Mouse (Mus musculus) liver, adult 2 months (tissue): ENCODE results near the gene Kcnj4. TPM values are rescaled to one million over a fixed set of nuclear protein-coding genes. Genes with fewer than 3 reads are reported as not detected.
A peak's percentile ranks its signal among the peaks of the same experiment; 100 is the strongest.

Experiments used
- DNase-seq: peaks from one replicate; pipeline ENCODE4 v3.0.0-alpha.2; 2011; ENCODE audit warnings: low read depth, low spot score; ENCODE audit errors: extremely low read depth
- H3K27ac ChIP-seq: fragments of 200-500 bp; replicated peaks from 2 replicates; pipeline ENCODE4 v1.5.1; 2012; ENCODE audit warnings: low read depth, mild to moderate bottlenecking, control low read depth, inconsistent platforms, low read length; ENCODE audit not compliant: insufficient read depth
- H3K27me3 ChIP-seq: fragments of 200-500 bp; 2 replicates; pipeline ENCODE4 v1.6.1; 2012; ENCODE audit warnings: mild to moderate bottlenecking, moderate library complexity, low read length, inconsistent platforms; ENCODE audit not compliant: control insufficient read depth, insufficient read depth
- H3K36me3 ChIP-seq: fragments of 200-500 bp; 2 replicates; pipeline ENCODE4 v1.6.1; 2012; ENCODE audit warnings: low read length, inconsistent platforms; ENCODE audit not compliant: control insufficient read depth, insufficient read depth
- H3K4me1 ChIP-seq: fragments of 200-500 bp; 2 replicates; pipeline ENCODE4 v1.6.1; 2011; ENCODE audit warnings: low read length; ENCODE audit not compliant: control insufficient read depth, insufficient read depth
- H3K4me3 ChIP-seq: fragments of 200-500 bp; 2 replicates; pipeline ENCODE4 v1.5.1; 2011; ENCODE audit warnings: low read depth, mild to moderate bottlenecking, control low read depth, low read length, moderate library complexity; ENCODE audit not compliant: insufficient read depth
- H3K79me2 ChIP-seq: fragments of 200-500 bp; 2 replicates; pipeline ENCODE4 v1.6.1; 2012; ENCODE audit warnings: inconsistent platforms, mild to moderate bottlenecking, low read length, moderate library complexity; ENCODE audit not compliant: control insufficient read depth, insufficient read depth
- H3K9ac ChIP-seq: fragments of 200-500 bp; 2 replicates; pipeline ENCODE4 v1.6.1; 2012; ENCODE audit warnings: low read depth, mild to moderate bottlenecking, control low read depth, inconsistent platforms, low read length
- CTCF ChIP-seq: fragments of 200-500 bp; IDR thresholded peaks from 2 replicates; pipeline ENCODE4 v1.5.1; 2011; ENCODE audit warnings: low read depth, low read length, control low read depth
- POLR2A ChIP-seq: fragments of 200-500 bp; IDR thresholded peaks from 2 replicates; pipeline ENCODE4 v1.6.1; 2011; ENCODE audit warnings: low read length, control low read depth; ENCODE audit not compliant: insufficient read depth; ENCODE audit errors: extremely low read depth
- WGBS: fragments of 180-500 bp; shearing (Covaris S2); methylation state at CpG from one replicate; pipeline ENCODE4 v1.1.7; 2018; 5-methylcytosine and 5-hydroxymethylcytosine counted together
- polyA plus RNA-seq: library from polyadenylated mRNA; depleted of rRNA; stranded (reverse); fragments of >200 nt; gene quantifications from 2 replicates; pipeline ENCODE4 v1.2.3, GENCODE M21; 2012; rRNA removed
- total RNA-seq: library from RNA; depleted of rRNA; stranded (reverse); fragments of >200 nt; gene quantifications from 2 replicates; pipeline ENCODE4 v1.2.3, GENCODE M21; 2014; rRNA removed

Kcnj4 gene
- total and polyA plus RNA-seq, 2 experiments = not detected

- H3K79me2 ChIP-seq = no peaks in the 10 kb centered on the region
- H3K27me3 ChIP-seq = no peaks in the 10 kb centered on the region
- H3K4me1 ChIP-seq = peaks cover 17% of the 10 kb centered on the region
- no peak overlapping the region for H3K9ac ChIP-seq
- peak; percentile 55 for DNase-seq
- peak overlapping the region; percentile 8; the same call in 1 of the 2 replicates for H3K27ac ChIP-seq
- no peaks in the 10 kb centered on the region for H3K36me3 ChIP-seq
- no peak overlapping the region for H3K4me3 ChIP-seq
- TF ChIP-seq CTCF (no peak), POLR2A (no peak)
- 14% methylated on average over 7 of the region's 7 CpGs for WGBS
Measured at GRCm38 (mm10) chr15:79435191-79435671, 69.8 kb downstream of the Kcnj4 start.

Other genes starting within 250 kb of the Kcnj4 start
- 0.20 TPM in 1 of 2 replicates, not detected in the other for gene Baiap2l2, start 219.7 kb downstream of the Kcnj4 start, total RNA-seq
- 0.31 and 0.51 TPM in 2 replicates for gene Baiap2l2, start 219.7 kb downstream of the Kcnj4 start, polyA plus RNA-seq
- gene Pla2g6, start 176.9 kb downstream of the Kcnj4 start, total RNA-seq = 16.3 and 29.3 TPM in 2 replicates
- gene Pla2g6, start 176.9 kb downstream of the Kcnj4 start, polyA plus RNA-seq = 24.5 and 25.1 TPM in 2 replicates
- 8.5 and 10.8 TPM in 2 replicates for gene Maff, start 158.6 kb downstream of the Kcnj4 start, total RNA-seq
- gene Maff, start 158.6 kb downstream of the Kcnj4 start, polyA plus RNA-seq = 0.75 and 0.89 TPM in 2 replicates
- 6.0 and 10.1 TPM in 2 replicates for gene Tmem184b, start 101.7 kb downstream of the Kcnj4 start, total RNA-seq
- gene Tmem184b, start 101.7 kb downstream of the Kcnj4 start, polyA plus RNA-seq = 46.8 and 48.7 TPM in 2 replicates
- 4.3 and 6.8 TPM in 2 replicates for gene Csnk1e, start 49.7 kb downstream of the Kcnj4 start, total RNA-seq
- gene Csnk1e, start 49.7 kb downstream of the Kcnj4 start, polyA plus RNA-seq = 4.7 and 6.6 TPM in 2 replicates
- gene Kdelr3, start 11.2 kb upstream of the Kcnj4 start, total RNA-seq = 0.54 and 0.83 TPM in 2 replicates
- 0.50 and 0.67 TPM in 2 replicates for gene Kdelr3, start 11.2 kb upstream of the Kcnj4 start, polyA plus RNA-seq
- 88.5 and 102 TPM in 2 replicates for gene Ddx17, start 41.5 kb upstream of the Kcnj4 start, total RNA-seq
- 75.3 and 105 TPM in 2 replicates for gene Ddx17, start 41.5 kb upstream of the Kcnj4 start, polyA plus RNA-seq
- 0.09 TPM in 1 of 2 replicates, not detected in the other for gene Dmc1, start 99.9 kb upstream of the Kcnj4 start, total RNA-seq
- not detected in 2 replicates for gene Dmc1, start 99.9 kb upstream of the Kcnj4 start, polyA plus RNA-seq
- gene Fam227a, start 153.7 kb upstream of the Kcnj4 start, total RNA-seq = 0.83 and 1.1 TPM in 2 replicates
- gene Fam227a, start 153.7 kb upstream of the Kcnj4 start, polyA plus RNA-seq = 0.14 and 0.20 TPM in 2 replicates
- gene Cby1, start 154.0 kb upstream of the Kcnj4 start, total RNA-seq = 6.6 and 6.8 TPM in 2 replicates
- gene Cby1, start 154.0 kb upstream of the Kcnj4 start, polyA plus RNA-seq = 3.3 and 4.4 TPM in 2 replicates
- 46.0 and 52.8 TPM in 2 replicates for gene Tomm22, start 165.6 kb upstream of the Kcnj4 start, total RNA-seq
- gene Tomm22, start 165.6 kb upstream of the Kcnj4 start, polyA plus RNA-seq = 22.2 and 23.9 TPM in 2 replicates
- gene Josd1, start 182.7 kb upstream of the Kcnj4 start, total RNA-seq = 19.0 and 25.6 TPM in 2 replicates
- 21.9 and 22.6 TPM in 2 replicates for gene Josd1, start 182.7 kb upstream of the Kcnj4 start, polyA plus RNA-seq
- 8.1 and 8.5 TPM in 2 replicates for gene Gtpbp1, start 185.6 kb upstream of the Kcnj4 start, total RNA-seq
- gene Gtpbp1, start 185.6 kb upstream of the Kcnj4 start, polyA plus RNA-seq = 12.8 and 13.2 TPM in 2 replicates
- 33.9 and 45.8 TPM in 2 replicates for gene Sun2, start 237.3 kb upstream of the Kcnj4 start, total RNA-seq
- gene Sun2, start 237.3 kb upstream of the Kcnj4 start, polyA plus RNA-seq = 29.7 and 33.4 TPM in 2 replicates